Mouse (Mus musculus) embryonic facial prominence, embryonic 15.5 days (tissue): Measurements from ENCODE around the gene Pla2g1b. TPM values are rescaled to one million over a fixed set of nuclear protein-coding genes. Genes with fewer than 3 reads are reported as not detected.
A peak's percentile ranks its signal among the peaks of the same experiment; 100 is the strongest.
"Not testable (repeated sequence)": the region's sequence is repeated elsewhere in the genome, so short reads cannot be mapped to it uniquely, and the experiment has no call there.

Source experiments
- ATAC-seq: fragments of 200-750 bp; cut with Nextera tagmentation; 2 replicates; pipeline ENCODE4 v1.8.0; 2017; ENCODE audit warnings: low read depth, moderate TSS enrichment; ENCODE audit not compliant: insufficient number of reproducible peaks, low FRiP score, low TSS enrichment
- H3K27ac ChIP-seq: fragments of 300-500 bp; sonication (generic); replicated peaks from 2 replicates; pipeline ENCODE4 v1.5.1; 2015; ENCODE audit warnings: mild to moderate bottlenecking, inconsistent platforms
- H3K27me3 ChIP-seq: fragments of 300-500 bp; sonication (generic); 2 replicates; pipeline ENCODE4 v1.6.1; 2015; ENCODE audit warnings: inconsistent platforms
- H3K36me3 ChIP-seq: fragments of 300-500 bp; sonication (generic); 2 replicates; pipeline ENCODE4 v1.6.1; 2015; ENCODE audit warnings: mild to moderate bottlenecking, inconsistent platforms
- H3K4me1 ChIP-seq: fragments of 300-500 bp; sonication (generic); 2 replicates; pipeline ENCODE4 v1.6.1; 2015; ENCODE audit warnings: inconsistent platforms
- H3K4me2 ChIP-seq: fragments of 300-500 bp; sonication (generic); replicated peaks from 2 replicates; pipeline ENCODE4 v1.6.1; 2015; ENCODE audit warnings: mild to moderate bottlenecking, inconsistent platforms
- H3K4me3 ChIP-seq: fragments of 300-500 bp; sonication (generic); replicated peaks from 2 replicates; pipeline ENCODE4 v1.5.1; 2015; ENCODE audit warnings: mild to moderate bottlenecking, inconsistent platforms
- H3K9ac ChIP-seq: fragments of 300-500 bp; sonication (generic); 2 replicates; pipeline ENCODE4 v1.6.1; 2015; ENCODE audit warnings: inconsistent platforms
- H3K9me3 ChIP-seq: fragments of 300-500 bp; sonication (generic); replicated peaks from 2 replicates; pipeline ENCODE4 v1.6.1; 2016; ENCODE audit warnings: inconsistent platforms
- WGBS: fragments of 180-500 bp; shearing (Covaris S2); methylation state at CpG from one replicate; pipeline ENCODE4 v1.1.7; 2015; 5-methylcytosine and 5-hydroxymethylcytosine counted together
- polyA plus RNA-seq: library from polyadenylated mRNA; unstranded; fragments of >200 nt; fragmentation: Nextera tagmentation; extraction: Ambion mirVana; gene quantifications from 2 replicates; pipeline ENCODE4 v1.2.1, GENCODE M21; 2015

Pla2g1b gene
- polyA plus RNA-seq, 1 experiment from 2014 or later: not detected

DNA sequence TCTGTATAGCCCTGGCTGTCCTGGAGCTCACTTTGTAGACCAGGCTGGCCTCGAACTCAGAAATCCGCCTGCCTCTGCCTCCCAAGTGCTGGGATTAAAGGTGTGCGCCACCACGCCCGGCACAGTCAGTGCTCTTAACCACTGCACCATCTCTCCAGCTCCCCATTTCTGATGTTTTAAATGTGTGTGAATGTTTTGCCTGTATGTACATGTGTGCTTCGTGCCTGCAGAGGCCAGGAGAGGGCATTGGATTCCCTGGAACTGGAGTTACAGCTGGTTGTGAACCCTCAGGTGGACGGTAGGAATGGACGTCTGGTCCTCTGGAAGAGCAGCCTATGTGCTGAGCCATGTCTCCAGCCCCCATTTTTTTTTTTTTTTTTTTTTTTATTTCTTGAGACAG is 52.2 kb downstream of the Pla2g1b start:
- WGBS: 95% methylated on average over 8 of the region's 8 CpGs
- not testable (repeated sequence) for H3K27ac ChIP-seq

DNA sequence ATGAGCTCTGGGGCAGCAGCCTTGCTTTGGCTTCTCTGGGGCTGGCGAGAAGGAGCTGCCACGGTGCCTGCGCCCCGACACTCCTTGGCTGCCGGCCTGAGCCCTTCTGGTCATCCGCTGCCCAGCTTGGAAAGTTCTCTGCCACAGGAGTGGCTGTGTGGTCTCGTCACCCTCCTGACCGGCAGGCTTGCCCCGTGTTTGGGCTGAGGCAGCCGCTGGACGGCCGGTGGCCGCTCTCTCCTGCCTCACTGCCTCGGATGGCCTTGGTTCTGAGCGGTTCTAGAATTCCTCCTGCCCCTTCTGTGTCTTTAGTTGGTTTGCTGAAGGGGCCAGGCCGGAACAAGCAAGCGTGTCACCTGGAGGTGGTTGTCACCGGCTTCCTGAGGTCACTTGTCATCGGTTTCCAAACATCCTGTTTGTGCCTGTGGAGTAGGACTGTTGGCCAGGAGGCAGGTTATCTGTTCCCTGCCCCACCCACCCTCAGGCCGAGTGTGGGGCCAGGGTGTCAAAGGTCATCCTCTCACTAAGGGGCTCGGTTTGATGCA is 54.3 kb downstream of the Pla2g1b start:
- no peak overlapping the region for H3K4me2 ChIP-seq
- peaks cover 65% of the 10 kb centered on the region for H3K4me1 ChIP-seq
- no peaks in the 10 kb centered on the region for H3K9me3 ChIP-seq

More for the DNA sequence above, 52.2 kb downstream of the Pla2g1b start:
- not testable (repeated sequence) for H3K4me2 ChIP-seq, H3K27me3 ChIP-seq, H3K4me3 ChIP-seq, H3K36me3 ChIP-seq, ATAC-seq, H3K9me3 ChIP-seq, H3K9ac ChIP-seq
- H3K4me1 ChIP-seq: peaks cover 66% of the 10 kb centered on the region

DNA sequence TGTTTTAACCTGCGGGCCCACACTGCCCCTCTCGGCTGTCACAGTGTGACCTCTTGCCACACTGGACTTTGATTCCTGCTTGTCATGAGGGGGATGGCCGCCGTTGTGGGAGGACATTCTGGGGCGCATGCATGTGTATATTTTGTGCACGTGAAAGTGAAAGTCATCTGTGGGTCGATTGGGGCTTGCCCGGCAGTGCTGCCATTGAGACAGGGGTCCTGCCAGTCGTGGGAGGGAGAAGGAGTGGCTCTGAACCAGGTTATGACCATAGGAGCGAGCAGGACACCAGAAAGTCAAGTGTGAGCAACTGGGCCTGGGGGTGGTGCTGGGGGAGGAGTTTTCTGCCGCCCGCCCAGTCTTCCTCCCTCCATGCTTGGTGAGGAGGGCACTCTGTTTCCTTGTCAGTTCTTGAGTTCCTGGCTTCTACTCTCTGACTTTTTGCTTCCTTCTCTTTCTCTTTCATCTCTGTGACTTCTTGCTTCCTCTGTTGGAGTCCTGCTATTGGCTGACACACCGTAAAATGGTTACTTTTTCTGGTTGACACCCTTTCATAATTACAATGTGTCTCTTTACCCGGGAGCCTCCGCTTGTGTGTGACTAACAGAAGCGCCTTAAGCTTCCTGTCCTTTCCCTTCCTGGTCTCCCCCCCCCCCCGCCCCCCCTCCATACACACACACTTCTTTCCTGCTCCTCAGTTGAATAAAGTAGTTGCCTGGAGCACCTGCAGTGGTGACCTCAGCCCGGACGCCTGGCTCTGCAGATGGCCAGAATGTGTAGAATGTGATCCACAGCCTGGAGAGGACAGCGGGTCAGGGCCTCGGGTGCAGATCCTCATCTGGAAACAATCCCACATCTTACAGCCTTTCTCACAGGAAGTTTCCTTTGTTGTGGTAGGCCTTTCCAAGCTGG is 55.7 kb downstream of the Pla2g1b start:
- ATAC-seq: no peak
- Histone ChIP-seq H3K27ac (peak overlapping the region; percentile 76), H3K4me1 (peaks cover 71% of the 10 kb centered on the region), H3K4me2 (0 out of 2 replicates have a peak overlapping the region, but pooled peaks have one; percentile 4), H3K4me3 (no peak overlapping the region), H3K9me3 (no peaks in the 10 kb centered on the region), H3K9ac (no peak overlapping the region), H3K36me3 (no peaks in the 10 kb centered on the region), H3K27me3 (no peaks in the 10 kb centered on the region)
- WGBS: 46% methylated on average over 21 of the region's 21 CpGs

More for the DNA sequence above, 54.3 kb downstream of the Pla2g1b start:
- no peaks in the 10 kb centered on the region for H3K27me3 ChIP-seq
- 51% methylated on average over 21 of the region's 21 CpGs for WGBS
- no peaks in the 10 kb centered on the region for H3K36me3 ChIP-seq
- H3K4me3 ChIP-seq: no peak overlapping the region
- H3K27ac ChIP-seq: peak overlapping the region; percentile 25; the same call in 1 of the 2 replicates
- H3K9ac ChIP-seq: no peak overlapping the region
- ATAC-seq: no peak

DNA sequence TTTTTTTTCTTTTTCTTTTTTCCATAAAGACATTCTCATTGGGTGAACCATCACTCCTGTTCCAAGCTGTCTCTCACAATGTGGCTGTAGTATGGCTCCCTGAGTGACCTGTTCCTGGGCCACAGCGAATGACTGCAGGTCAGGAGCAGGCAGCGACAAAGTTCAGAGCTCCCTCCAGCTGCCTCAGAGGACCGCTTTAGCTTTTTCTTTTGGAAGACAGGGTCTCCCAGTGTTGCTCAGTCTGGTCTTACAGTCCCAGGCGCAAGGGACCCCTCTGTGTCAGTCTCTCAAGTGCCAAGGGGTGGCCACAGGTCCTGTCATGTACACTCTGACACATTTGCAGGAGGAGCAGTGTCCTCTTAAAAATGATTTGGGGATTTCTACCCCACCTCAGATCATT is 56.5 kb downstream of the Pla2g1b start:
- H3K9ac ChIP-seq: no peak overlapping the region
- no peaks in the 10 kb centered on the region for H3K36me3 ChIP-seq
- H3K27me3 ChIP-seq: no peaks in the 10 kb centered on the region
- no peaks in the 10 kb centered on the region for H3K9me3 ChIP-seq
- no peak overlapping the region for H3K4me2 ChIP-seq
- peak overlapping the region; percentile 76; the same call in 1 of the 2 replicates for H3K27ac ChIP-seq
- no peak for ATAC-seq
- H3K4me1 ChIP-seq: peaks cover 68% of the 10 kb centered on the region
- no peak overlapping the region for H3K4me3 ChIP-seq
- 67% methylated on average over 4 of the region's 4 CpGs for WGBS

DNA sequence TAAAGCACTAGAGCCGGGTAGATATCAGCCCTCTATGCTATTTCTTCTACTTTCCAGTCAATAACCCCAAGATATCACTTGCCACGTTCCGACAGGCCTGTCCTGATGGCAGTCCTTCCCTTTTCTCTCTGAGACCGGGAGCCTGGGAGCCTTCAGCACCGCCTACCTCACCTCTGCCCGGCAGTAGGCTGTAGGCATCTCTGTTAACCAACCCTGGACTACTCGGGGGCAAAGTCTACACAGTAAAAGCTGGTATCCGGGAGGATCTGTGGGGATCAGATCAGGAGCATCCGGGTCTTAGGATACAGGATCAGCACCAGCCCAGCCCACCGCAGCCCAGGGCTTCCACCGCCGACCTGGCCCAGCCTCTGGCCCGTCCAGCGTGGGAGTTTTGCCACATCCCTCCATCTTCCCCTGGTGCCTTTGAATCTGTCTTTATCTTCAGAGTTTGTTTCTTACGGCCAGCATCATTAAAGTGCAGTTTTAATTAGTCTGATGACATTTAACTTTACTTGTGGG is 57.0 kb downstream of the Pla2g1b start:
- 64% methylated on average over 15 of the region's 15 CpGs for WGBS
- no peak for ATAC-seq

DNA sequence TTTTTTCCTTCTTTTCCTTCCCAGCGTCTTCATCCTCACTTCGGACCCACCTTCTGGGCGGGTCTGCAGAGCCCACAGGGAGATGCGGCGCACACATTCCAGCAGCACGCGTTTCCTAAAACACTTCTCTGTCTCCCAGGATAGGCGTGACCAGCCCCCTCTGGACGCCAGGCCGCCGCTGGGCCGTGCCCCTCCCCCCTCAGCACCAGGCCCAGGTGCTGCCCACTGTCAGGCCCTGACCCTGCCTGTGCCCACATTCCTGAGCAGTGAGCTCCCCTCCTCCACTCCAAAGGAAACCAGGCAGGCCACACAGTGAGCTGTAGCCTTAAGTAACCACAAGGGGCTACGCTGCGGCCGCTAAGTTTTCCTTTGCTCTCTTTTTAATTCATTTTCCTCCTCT is 57.9 kb downstream of the Pla2g1b start:
- Histone ChIP-seq H3K27ac (peak overlapping the region; percentile 73), H3K9me3 (no peaks in the 10 kb centered on the region), H3K27me3 (no peaks in the 10 kb centered on the region), H3K9ac (no peak overlapping the region), H3K4me2 (peak overlapping the region; percentile 34), H3K36me3 (no peaks in the 10 kb centered on the region), H3K4me3 (no peak overlapping the region), H3K4me1 (peaks cover 75% of the 10 kb centered on the region)
- WGBS: 7% methylated on average over 15 of the region's 15 CpGs
- no peak; the same call in 1 of the 2 replicates for ATAC-seq

More for the DNA sequence above, 57.0 kb downstream of the Pla2g1b start:
- Histone ChIP-seq H3K9ac (no peak overlapping the region), H3K4me3 (no peak overlapping the region), H3K9me3 (no peaks in the 10 kb centered on the region), H3K27ac (peak overlapping the region; percentile 76; the same call in 1 of the 2 replicates), H3K4me2 (no peak overlapping the region), H3K27me3 (no peaks in the 10 kb centered on the region), H3K4me1 (peaks cover 68% of the 10 kb centered on the region), H3K36me3 (no peaks in the 10 kb centered on the region)

Other genes with a start within 250 kb of the Pla2g1b start
- gene Pop5, start 230.4 kb upstream of the Pla2g1b start, polyA plus RNA-seq: 90.1 and 92.0 TPM in 2 replicates
- gene Rnf10, start 193.4 kb upstream of the Pla2g1b start, polyA plus RNA-seq: 158 and 170 TPM in 2 replicates
- 37.3 and 37.6 TPM in 2 replicates for gene Coq5, start 186.6 kb upstream of the Pla2g1b start, polyA plus RNA-seq
- 1,800 and 1,802 TPM in 2 replicates for gene Dynll1, start 165.3 kb upstream of the Pla2g1b start, polyA plus RNA-seq
- 263 and 264 TPM in 2 replicates for gene Srsf9, start 139.1 kb upstream of the Pla2g1b start, polyA plus RNA-seq
- 28.7 and 33.9 TPM in 2 replicates for gene Gatc, start 125.1 kb upstream of the Pla2g1b start, polyA plus RNA-seq
- gene Triap1, start 125.0 kb upstream of the Pla2g1b start, polyA plus RNA-seq: 56.4 and 66.2 TPM in 2 replicates
- 850 and 892 TPM in 2 replicates for gene Cox6a1, start 117.3 kb upstream of the Pla2g1b start, polyA plus RNA-seq
- 14.1 and 19.1 TPM in 2 replicates for gene Msi1, start 36.7 kb upstream of the Pla2g1b start, polyA plus RNA-seq
- gene Sirt4, start 18.5 kb downstream of the Pla2g1b start, polyA plus RNA-seq: 29.2 and 32.8 TPM in 2 replicates
- gene Pxn, start 40.4 kb downstream of the Pla2g1b start, polyA plus RNA-seq: 51.5 and 52.8 TPM in 2 replicates
- 1,780 and 1,815 TPM in 2 replicates for gene Rplp0, start 93.2 kb downstream of the Pla2g1b start, polyA plus RNA-seq
- gene Gcn1l1, start 99.0 kb downstream of the Pla2g1b start, polyA plus RNA-seq: 36.2 and 36.4 TPM in 2 replicates
- gene Rab35, start 165.6 kb downstream of the Pla2g1b start, polyA plus RNA-seq: 17.6 and 17.8 TPM in 2 replicates